Mouse (Mus musculus): ENCODE results near the gene Tbc1d2b.

Gene Tbc1d2b

GRCm38 (mm10) chr9:90169965-90170364 lies 100.6 kb downstream of the Tbc1d2b start:
- DNase-seq (ENCODE audit: low spot score), result no peak

DNA sequence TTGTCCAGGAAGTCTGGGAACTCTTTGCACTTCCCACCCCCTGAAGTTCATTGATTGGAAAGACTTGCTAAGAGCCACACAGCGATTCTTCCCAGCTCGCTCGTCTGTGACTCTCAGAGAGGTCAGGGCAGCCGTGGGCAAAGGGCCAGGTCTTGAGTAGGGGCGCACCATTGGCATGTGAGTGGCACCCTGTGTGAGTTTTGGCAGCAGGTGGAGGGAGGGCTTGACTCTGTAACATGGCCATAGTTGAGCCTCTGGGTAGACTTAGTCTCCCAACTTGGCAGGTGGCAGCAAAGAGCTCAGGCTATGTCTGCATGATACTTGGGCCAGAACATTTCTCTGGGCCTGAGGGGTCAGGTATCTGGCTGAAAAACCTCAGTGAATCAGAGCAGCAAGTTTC lies 104.0 kb downstream of the Tbc1d2b start:
- no peak for DNase-seq (ENCODE audit: low spot score)

DNA sequence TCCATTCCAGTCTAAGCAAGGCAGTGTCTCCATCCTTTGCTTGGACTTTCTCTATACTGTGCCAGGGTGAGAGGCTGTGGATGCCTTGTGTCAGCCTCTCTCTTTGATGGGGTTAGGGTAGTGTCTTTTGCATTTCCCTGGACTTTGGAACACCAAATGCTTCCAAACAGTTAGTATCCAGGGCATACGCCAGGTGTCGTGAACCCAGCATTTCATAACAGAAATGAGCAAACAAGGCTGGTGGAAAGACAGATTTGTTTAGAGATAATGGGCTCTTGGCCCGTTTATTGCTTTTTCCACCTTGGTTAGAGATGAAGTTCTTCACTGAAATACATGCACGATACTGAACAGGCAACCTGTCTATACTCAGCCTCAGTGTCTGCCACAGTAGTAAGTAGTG lies 105.0 kb downstream of the Tbc1d2b start:
- DNase-seq (ENCODE audit: low spot score), result no peak

DNA sequence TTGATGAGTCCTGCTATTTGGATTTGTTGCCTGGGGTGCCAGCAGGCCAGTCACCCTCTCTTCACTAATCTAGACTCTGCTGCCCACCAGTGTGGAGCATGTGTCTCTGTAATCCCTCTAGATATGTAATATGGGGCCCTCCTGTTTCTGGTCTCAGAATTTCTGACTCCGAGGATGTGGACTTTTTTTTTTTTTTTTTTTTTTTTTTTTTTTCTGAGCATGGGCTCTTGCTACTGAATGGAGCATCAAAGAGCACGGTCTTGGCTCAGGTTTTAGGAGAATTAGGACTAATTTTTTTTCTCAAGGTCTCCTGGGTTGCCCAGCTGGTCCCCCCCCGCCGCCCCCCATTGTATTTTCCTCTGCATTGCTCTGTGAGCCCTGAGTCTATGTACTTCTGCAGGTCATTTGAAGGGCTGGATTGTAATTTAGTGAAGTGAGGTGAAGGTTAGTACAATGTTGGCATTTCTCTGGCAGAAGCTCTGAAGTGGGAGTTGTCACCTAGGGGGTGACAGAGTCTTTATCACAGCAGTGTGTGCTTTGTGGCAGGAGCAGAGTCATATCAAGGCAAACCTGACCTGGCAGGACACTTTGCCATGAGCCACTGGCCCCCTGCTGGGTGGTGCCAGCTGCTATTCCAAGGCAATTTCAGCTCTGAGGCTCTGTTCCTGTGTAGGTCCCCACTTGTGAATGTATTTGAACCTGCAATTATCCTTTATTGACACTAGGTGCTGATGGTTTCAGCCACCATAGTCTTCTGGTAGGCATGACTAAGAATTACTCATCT lies 105.7 kb downstream of the Tbc1d2b start:
- no peak for DNase-seq (ENCODE audit: low spot score)

GRCm38 (mm10) chr9:90163749-90164095 lies 106.9 kb downstream of the Tbc1d2b start:
- DNase-seq (ENCODE audit: low spot score), result no peak

GRCm38 (mm10) chr9:90162926-90163748 lies 107.5 kb downstream of the Tbc1d2b start, which contains the start of gene Adamts7:
TSS of gene Adamts7 (plus strand) at chr9:90163069.
- DNase-seq (ENCODE audit: low spot score), result peak; percentile 30

- peak; percentile 51 for DNase-seq (ENCODE audit: low spot score)
Measured at GRCm38 (mm10) chr9:90162243-90162925, 108.2 kb downstream of the Tbc1d2b start.

All from testis, postnatal 14 days (tissue).